Mouse (Mus musculus) ES-CJ7 (cell line): Measurements from ENCODE around the gene Aebp2.
A peak's percentile ranks its signal among the peaks of the same experiment; 100 is the strongest.
"Not testable (repeated sequence)": the region's sequence is repeated elsewhere in the genome, so short reads cannot be mapped to it uniquely, and the experiment has no call there.

Experiments used
- DNase-seq: peaks from one replicate; pipeline ENCODE4 v3.0.0; 2011; ENCODE audit warnings: low read depth, low spot score

Gene Aebp2

DNA sequence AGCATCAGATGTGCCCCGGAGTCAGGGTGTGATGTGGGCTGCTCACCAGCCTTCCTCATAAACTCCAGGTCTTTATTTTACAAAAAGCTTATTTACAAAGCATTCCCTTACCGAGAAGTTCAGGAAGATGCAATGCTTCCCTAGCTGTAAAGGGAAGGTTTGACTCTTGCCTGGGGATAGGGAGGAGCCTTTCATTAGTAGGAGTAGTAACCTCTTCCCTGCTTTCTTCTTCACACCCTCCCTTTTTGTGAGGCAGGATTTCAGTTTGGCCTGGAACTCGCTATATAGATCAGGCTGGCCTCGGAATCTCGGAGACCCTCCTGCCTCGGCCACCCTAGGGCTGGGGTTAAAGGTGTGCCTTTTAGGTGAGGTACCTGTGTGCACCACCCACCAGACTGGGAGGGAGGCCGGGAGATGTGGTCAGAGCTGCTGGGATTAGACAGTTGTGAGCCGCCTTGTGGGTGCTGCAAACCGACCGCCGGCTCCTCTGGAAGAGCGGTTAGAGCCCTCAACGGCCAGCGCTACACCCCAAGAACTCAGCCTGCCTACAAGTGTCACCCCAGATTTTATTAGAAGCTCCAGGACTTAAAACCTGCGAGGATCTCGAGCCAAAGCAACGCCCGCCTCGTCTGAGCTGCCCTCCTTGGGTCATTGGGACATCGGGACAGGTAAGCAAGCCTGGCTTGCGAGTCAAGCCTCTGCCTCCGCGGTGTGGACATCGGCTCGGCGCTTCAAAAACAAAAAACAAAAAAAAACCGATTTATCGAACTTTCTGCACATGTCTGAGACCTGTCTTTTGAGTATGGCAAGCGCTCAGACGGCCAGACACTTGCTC is at the start of gene Aebp2:
Gene Aebp2 (plus strand): TSS at position 273 of the 835 bp plus-strand sequence.
- DNase-seq: peak; percentile 73

DNA sequence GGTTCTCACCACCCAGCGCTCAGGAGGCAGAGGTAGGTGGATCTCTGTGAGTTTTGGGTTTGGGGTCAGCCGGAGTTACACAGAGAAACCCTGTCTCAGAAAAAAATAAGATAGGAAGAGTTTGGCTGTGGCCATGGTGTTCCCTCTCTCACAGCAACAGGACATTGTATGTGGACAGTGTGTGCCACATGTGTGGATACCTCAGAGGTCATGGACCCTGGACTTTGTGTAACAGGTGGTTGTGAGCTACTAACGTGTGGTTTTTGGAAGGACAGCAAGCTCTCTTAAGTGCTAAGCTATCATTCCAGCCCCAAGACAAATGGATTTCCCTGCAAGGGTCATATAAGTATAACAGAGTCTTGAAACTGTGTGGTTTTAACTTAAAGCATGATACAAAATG is 47.5 kb upstream of the Aebp2 start:
- DNase-seq: no peak

DNA sequence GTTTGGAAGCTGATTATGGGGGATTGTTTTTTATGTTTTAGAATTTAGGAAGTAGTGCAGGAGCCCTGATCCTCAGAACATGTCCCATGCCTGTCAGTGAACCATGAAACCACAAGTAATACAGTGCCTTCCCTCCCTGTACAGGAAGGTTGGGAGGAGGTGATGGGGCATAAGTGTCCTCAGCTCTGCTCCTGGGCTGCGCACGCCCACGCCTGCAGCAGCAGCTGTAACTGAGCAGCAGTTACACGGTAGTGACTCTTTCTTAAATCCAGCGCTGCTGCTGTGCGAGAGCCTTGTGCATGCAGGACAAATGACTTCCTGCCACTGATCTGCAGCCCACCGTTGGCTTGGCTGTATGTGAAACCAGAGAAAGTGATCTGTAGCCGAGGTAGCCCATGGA is 46.3 kb upstream of the Aebp2 start:
- no peak for DNase-seq

DNA sequence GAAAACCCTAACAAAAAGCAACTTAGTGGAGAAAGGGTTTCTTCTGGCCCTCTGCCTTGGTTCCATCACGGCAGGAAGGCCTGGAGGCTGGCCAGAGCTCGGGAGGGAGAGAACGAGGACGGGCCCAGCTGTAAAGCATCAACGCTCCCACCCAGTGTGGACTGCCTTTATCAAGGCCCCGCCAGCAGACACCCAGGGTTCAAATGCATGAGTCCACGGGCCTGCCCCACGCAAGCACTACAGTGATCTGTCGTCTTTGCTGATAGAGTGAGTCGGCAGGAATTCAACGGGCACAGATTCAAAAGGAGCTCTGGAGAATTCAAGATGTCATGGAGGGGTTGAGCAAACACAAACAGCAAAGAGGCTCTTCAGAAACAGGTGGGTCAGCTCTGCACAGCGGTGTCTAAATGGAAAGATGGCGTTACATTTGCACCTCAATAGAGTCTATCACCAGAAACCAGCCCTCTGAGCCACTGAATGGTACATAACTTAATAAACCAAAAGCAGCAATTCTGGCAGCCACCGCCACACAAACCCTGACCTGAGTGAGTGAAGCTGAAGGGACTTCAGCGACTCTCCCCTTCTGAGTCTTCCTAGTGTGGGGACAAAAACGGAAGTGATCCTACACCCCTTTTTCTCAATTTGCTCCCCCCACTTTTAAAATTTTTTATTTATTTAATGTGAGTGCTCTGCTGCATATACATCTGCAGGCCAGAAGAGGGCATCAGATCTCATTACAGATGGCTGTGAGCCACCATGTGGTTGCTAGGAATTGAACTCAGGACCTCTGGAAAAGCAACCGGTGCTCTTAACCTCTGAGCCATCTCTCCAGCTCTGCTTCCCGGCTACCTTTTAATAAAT is 45.3 kb upstream of the Aebp2 start:
- peak; percentile 76 for DNase-seq

DNA sequence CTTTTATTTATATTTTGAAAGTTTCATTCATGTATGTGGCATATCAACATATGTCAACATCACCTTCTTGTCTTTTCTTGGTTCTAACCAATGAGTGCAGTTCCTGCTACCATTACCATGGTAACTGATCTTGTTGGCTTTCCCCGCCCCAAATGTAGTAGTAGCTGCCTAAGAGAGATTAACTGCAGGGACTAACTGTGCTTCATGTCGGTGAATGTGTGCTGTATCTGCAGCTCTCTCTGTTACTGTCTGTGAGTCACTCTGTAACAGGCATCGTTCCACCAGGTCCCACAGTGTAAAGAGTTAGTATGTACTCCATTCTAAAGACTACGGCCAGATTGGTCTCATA is 44.7 kb upstream of the Aebp2 start:
- DNase-seq: peak; percentile 39

DNA sequence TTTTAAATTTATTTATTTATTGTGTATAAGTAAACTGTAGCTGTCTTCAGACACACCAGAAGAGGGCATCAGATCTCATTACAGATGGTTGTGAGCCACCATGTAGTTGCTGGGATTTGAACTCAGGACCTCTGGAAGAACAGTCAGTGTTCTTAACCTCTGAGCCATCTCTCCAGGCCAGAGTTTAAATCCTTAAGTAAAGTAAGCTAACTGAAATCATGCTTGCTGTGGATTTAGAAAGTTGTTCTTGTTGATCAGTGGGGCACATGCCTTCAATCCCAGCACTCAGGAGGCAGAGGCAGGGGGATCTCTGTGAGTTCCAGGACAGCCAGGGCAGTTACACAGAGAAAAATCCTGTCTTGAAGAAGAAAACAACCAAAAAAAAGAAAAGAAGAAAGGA is 43.5 kb upstream of the Aebp2 start:
- DNase-seq: not testable (repeated sequence)

DNA sequence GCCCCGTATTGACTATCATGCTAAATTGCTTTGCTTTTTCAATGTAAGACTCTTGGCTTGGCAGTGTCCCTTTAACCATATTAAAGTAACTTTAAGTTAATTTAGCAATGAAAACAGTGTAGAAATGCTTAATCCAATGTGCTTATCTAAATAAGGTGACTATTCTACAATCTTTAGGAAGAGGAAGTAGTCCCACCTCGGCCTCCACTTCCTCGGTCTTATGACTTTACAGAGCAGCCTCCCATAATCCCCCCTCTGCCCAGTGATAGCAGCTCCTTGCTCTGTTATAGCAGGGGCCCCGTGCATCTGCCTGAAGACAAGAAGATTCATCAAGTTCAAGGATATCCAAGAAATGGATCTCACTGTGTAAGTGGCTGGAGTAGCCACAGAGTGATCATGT is 42.3 kb upstream of the Aebp2 start:
- no peak for DNase-seq

DNA sequence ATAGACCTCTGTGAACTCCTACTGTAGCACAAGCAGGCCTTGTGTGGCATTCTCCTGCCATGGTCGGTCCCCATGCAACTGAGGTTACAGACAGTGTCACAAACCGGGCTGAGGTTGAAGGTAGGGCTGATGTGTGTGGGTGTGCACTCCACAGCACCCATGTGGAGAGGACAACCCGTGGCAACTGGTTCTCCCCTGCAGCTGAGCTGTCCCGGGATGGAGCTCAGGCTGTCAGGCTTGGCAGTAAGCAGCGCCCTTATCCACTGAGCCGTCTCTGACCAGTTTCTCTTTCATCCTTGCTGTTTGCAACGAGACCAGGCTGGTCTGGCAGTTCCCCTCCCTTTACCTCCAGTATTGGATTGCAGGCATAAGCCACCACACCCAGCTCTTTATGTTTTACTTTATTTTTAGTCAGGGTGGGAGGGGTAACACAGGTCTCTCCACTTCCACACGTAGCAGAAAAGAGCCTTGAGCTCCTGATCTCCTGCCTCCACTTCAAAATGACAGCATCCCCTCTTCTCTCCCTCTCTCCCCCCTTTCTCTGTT is 35.7 kb upstream of the Aebp2 start:
- DNase-seq: no peak

DNA sequence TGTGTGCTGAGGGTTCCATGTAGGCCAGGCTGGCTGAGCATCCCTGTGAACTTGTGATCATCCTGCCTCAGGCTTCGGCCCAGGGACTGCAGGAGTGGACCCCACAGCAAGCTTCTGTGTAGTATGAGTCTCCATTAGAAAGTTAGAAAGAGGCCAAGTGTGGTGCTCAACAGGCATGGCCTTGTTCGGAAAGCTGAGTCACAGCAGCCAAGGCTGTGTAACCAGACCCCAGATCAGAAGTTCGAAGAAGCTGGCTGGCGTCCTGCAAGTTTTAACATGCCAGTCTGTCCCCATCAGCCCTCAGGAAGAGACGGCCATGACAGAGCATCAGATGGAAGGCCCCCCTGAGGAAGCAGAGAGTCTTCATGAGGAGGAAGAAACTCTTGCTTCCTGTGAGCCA is 31.1 kb upstream of the Aebp2 start:
- DNase-seq: no peak

DNA sequence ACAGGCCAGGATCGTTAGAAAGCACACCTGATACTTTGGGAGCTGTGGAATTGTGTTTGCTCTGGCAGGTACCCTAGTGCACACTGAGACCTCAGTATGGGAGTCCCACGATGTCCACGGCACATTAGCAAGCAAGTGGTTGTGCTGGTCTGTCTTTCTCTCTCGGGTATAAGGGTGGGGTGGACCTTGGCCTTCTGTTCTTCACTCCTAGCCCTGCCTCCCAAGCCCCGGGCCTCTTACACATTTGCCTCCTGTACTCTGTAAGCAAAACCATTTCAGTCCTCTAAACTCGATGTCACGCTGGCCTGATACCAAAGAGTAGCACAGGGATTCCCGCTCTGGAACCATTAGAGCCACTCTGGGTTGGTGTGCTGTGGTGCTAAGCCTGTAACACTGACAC is 29.8 kb upstream of the Aebp2 start:
- DNase-seq: no peak

DNA sequence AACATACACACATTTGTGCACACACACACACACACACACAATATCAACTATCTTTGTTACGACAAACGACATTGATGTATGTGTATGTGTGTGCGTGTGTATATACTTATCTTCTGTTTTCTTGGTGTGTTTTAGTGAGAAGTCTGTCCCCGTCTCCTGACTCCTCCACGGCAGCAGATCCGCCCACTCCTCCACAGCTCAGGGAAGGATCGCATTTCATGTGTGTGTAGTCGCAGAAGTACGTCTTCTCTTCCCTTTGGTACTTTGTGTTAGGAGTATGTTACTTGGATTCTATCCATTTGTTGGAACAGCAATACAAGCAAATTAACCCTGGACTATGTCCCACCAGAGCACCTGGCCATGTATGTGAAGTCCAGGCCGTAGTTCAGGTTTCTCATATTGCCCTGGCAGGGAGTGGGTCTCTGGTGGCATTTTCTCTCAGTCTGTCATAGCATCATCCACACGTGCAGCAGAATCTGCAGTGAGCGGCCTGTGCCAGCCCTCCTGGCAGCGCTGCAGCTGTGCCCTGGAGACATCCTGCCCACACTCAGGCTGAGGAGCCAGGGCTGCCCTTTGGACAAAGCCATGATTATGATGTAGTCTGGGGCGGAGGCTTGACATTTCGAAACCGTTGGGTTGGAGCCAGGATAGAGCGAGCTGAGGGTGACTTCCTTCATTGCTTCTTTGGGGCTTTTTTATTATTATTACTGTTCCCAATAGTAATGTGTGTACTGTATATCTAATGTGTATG is 28.9 kb upstream of the Aebp2 start:
- no peak for DNase-seq

DNA sequence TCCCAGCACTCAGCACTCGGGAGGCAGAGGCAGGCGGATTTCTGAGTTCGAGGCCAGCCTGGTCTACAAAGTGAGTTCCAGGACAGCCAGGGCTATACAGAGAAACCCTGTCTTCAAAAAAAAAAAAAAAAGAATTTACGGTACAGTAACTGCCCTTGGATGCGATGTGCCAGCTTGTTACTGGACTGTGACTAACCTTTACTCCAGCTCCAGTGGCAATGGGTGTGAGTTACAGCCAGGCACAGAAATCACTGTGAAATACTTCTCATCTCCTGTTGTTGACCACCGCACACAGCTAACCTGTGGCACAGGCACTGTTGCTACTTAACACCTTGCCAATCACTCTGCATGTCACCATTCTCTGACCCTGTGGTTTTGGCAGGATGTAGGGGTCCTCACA is 26.9 kb upstream of the Aebp2 start:
- DNase-seq: not testable (repeated sequence)

DNA sequence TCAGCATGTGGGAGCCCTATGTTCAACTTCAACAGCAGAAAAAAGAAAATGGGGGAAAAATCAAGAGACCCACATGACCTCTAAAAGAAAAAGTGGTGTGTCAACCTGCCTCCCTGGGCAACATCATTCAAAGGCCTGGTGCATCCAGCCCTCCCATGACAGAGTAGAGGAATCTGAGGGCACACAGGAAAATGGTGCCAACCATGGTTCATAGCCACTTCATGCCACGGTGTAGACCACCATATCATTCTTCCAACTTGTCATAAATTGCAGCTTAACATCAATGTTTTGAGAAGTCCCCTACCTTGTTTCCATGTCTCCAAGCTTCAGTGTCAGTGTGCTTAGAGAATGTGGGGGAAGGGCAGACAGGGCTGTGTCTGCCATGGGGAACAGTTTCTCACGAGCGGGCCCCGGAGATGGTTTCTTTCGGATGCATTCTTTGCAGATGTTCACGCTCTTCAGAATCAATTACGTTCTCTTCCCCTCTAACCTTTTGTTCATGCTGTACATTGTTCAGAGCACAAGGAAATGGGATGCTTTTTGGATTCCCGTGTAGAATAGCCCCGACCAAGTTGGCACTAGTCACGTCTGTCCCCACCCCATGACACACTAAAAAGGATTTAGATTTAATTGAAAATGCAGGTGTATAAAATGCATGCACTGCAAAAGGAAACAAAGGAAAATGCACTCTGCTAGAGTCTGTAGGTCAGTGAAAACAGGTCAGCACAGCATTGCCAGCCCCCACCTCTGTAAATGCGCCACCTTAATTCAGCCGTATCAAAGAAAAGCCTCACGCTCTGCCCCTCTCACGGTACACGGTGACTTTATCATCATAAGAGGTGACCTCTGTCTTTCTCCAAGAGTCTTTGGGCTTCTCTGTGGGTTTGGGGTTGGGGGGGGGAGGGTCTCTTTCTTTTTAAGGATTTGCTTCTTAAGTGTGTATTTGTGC is 24.8 kb upstream of the Aebp2 start:
- no peak for DNase-seq

DNA sequence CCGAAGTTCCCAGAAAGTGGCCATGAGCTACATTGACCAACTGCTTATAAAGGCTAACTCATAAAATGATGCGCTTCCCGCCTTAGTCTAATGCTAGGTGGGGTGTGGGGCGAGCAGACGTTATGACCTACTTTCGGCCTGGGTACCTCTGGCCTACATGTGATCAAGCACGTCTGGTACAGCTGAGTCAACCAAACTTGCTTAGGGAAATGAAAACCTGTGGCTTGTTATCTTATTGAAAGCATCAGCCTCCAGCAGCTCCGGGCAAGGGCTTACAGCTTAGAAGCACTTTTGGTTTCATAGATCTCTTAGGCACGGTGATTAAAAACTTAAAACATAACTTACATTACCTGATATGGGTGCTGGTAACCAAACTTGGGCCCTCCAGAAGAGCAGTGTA is 23.9 kb upstream of the Aebp2 start:
- DNase-seq: no peak

DNA sequence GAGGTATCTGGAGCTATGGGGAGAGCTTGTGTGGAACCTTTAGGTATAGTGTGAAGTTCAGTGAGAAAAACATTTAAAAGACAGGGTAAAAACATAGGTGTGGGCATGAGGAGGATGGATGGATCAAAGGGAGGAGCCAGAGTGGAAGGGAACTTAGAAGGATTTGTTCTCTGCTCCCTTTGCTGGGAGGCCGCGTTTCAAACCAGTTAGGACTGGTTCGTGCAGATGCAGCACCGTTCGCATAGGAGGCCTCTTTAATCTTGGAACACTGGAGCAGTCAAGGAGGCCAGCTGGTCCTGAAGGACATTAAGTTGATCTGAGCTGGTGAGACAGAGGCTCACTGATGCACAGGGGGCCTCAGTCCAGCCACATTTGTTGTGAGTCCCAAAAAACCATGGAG is 23.1 kb upstream of the Aebp2 start:
- peak; percentile 71 for DNase-seq

DNA sequence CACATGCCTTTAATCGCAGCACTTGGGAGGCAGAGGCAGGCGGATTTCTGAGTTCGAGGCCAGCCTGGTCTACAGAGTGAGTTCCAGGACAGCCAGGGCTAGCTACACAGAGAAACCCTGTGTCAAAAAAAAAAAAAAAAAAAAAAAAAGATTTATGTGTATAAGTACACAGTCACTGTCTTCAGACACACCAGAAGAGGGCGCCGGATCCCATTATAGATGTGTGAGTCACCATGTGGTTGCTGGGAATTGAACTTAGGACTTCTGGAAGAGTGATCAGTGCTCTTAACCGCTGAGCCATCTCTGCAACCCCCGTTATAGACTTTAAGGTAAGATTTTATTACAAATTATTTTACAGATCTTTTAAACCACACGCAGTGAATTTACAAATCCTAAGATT is 21.8 kb upstream of the Aebp2 start:
- not testable (repeated sequence) for DNase-seq

DNA sequence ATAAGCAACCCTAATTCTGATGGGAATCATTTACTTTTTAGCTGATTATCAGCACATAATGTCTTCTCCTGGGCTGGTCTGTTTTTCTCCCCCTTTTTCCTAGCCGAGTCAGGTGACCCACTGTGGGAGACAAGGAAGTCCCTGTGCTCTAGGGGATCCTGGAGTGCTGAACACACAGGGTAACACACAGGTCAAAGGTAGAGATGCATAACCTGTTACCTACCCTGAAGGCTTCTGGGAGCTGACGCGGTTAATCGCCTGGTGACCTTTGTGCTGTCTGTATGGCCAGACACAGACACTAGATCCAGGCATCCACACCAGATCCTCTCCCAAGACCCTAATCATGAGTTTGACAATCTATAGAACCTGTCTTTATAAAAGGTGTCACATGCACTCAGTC is 21.3 kb upstream of the Aebp2 start:
- DNase-seq: no peak

DNA sequence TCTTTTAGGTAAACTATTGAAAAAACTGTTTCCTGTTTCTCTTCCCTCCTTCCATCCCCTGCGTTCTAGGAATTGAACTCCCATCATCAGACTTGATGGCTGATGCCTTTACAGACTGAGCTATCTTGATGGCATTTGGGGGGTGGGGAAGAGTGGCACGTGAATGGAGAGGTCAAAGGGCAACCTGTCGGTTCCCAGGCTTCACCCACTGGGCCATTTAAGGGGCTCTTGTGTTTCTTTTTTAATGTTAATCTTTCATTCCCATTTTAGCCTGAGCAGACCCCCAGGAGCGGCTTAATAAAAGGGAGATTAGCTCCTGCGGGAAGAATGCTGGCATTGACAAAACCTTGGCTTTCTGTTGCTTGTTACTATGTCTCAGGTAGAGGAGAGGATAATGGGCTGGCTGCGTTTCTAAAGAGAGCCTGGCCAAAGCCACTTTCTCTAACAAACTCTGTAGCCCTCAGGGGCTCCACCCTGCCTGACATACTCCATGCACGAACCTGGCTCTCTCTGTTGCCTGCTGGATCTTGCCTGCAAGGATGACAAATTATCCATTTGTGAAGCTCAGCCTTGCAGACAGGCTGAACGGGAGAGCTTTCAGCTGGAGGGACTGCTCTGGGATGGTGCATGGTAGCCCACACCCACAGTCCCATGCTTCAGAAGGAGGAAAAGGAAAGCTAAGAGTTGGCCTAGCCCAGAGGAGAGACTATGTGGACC is 19.1 kb upstream of the Aebp2 start:
- DNase-seq: peak; percentile 99

DNA sequence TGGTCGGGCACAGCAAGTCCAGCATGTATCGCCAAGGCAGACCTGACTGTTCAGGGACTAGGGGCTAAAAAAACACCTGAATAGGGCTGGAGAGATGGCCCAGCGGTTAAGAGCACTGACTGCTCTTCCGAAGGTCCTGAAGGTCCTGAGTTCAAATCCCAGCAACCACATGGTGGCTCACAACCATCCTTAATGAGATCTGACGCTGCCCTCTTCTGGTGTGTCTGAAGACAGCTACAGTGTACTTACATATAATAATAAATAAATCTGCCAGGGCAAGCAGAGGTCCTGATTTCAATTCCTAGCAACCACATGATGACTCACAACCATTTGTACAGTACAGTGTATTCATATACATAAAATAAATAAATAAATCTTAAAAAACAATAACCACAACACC is 17.3 kb upstream of the Aebp2 start:
- not testable (repeated sequence) for DNase-seq

DNA sequence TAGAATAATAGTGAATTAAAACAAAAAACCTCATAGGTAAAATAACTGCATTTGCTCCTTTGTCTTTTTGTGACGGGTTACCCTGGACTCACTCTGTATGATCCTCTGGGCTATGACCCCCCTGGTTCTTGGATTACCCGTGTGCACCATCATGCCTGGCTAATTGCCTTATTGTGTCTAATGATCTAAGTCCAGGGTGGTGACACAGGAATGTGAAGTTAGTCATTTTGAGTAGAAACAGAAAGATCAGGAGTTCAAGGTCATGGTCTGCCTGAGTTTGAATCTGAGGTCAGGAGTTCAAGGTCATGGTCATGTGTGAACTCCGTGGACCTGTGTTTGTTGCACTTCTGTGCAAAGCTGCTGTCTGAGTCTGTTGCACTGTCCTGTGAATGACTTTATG is 16.7 kb upstream of the Aebp2 start:
- DNase-seq: peak; percentile 96
